Comparison of ENCODE assay signal across 8 mouse cellular contexts in the genomic region with DNA sequence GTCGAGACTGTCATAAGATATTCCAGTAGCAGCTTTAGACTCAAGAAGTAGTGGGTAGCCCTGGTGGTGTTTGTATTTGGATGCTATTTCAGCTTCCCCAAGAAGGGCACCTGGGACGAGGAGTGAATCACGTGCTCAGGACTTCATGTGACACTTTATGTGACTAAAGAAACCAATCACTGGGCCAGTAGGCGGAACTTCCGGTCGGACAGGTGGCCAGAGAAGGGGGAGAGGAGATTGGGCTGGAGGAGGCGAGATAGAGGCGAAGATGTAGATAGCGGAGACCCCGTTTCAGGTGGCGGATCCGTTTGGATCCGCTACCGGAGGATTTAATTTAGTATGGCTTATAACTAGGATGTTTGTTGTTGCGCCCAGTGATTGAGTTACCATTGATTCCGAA. TPM values are rescaled to one million over a fixed set of nuclear protein-coding genes. Genes with fewer than 3 reads are reported as not detected.
DNase-seq lines count a peak whose midpoint lies in the region; ATAC-seq and TF ChIP-seq lines count a peak whose summit lies in the region.

No protein-coding gene starts in this region.

- no peak for TF ChIP-seq CTCF in gastrocnemius, adult 2 months (IDR thresholded peaks at IDR 0.05)

- 22% methylated on average over 16 of the region's 16 CpGs for WGBS in limb, embryonic 11.5 days
- 17% methylated on average over 16 of the region's 16 CpGs for WGBS in midbrain, embryonic 11.5 days

- H3K27me3 ChIP-seq in erythroblast, embryonic 14.5 days (ENCODE audit: control insufficient read depth) = peaks cover 14% of the 10 kb centered on the region
- H3K27me3 ChIP-seq in limb, embryonic 11.5 days (ENCODE audit: control insufficient read depth, insufficient read depth, low read length) = no peaks in the 10 kb centered on the region
- H3K27me3 ChIP-seq in midbrain, embryonic 11.5 days (ENCODE audit: control insufficient read depth, insufficient read depth, low read length) = no peaks in the 10 kb centered on the region
- H3K27me3 ChIP-seq in splenic B cell, adult 2 months (ENCODE audit: control insufficient read depth, insufficient read depth, low read length, poor library complexity, severe bottlenecking) = no peaks in the 10 kb centered on the region

- no peak for ATAC-seq in erythroblast, adult 5-6 weeks (replicated peaks; ENCODE audit: low FRiP score, poor library complexity, severe bottlenecking)
- ATAC-seq in limb, embryonic 11.5 days (ENCODE audit: insufficient number of reproducible peaks, low FRiP score, low TSS enrichment, low read depth) = no peak
- ATAC-seq in midbrain, embryonic 11.5 days (ENCODE audit: low FRiP score) = peak; percentile 78

- intact Hi-C loops in gastrocnemius, adult 2 months (cut with DNase I) = no loop called here

- peak overlapping the region; percentile 28; the same call in 1 of the 2 replicates for H3K9ac ChIP-seq in limb, embryonic 11.5 days (ENCODE audit: low read length)
- peak overlapping the region; percentile 44 for H3K9ac ChIP-seq in midbrain, embryonic 11.5 days (ENCODE audit: low read length)

- H3K36me3 ChIP-seq in erythroblast, embryonic 14.5 days (ENCODE audit: control insufficient read depth) = no peaks in the 10 kb centered on the region
- H3K36me3 ChIP-seq in limb, embryonic 11.5 days (ENCODE audit: control insufficient read depth, insufficient read depth, low read length) = no peaks in the 10 kb centered on the region
- H3K36me3 ChIP-seq in midbrain, embryonic 11.5 days (ENCODE audit: control insufficient read depth, insufficient read depth, low read length) = no peaks in the 10 kb centered on the region
- H3K36me3 ChIP-seq in splenic B cell, adult 2 months (ENCODE audit: control insufficient read depth, insufficient read depth, low read length, poor library complexity, severe bottlenecking) = no peaks in the 10 kb centered on the region

- H3K4me3 ChIP-seq in erythroblast, embryonic 14.5 days (replicated peaks) = peak overlapping the region; percentile 56
- H3K4me3 ChIP-seq in gastrocnemius, adult 2 months = peak overlapping the region; percentile 81
- peak overlapping the region; percentile 42 for H3K4me3 ChIP-seq in limb, embryonic 11.5 days (ENCODE audit: low read depth, low read length)
- peak overlapping the region; percentile 36 for H3K4me3 ChIP-seq in midbrain, embryonic 11.5 days (ENCODE audit: low read depth, low read length)

- H3K9me3 ChIP-seq in erythroblast, embryonic 14.5 days (ENCODE audit: control insufficient read depth, low read length) = no peaks in the 10 kb centered on the region
- H3K9me3 ChIP-seq in limb, embryonic 11.5 days (ENCODE audit: control insufficient read depth, low read length) = no peaks in the 10 kb centered on the region
- no peaks in the 10 kb centered on the region for H3K9me3 ChIP-seq in midbrain, embryonic 11.5 days (ENCODE audit: control insufficient read depth, low read length)

- peak; percentile 60 for DNase-seq in cerebellum, adult 8-10 months
- DNase-seq in gastrocnemius, adult 2 months = peak; percentile 88
- peak; percentile 82 for DNase-seq in hindlimb bud, embryonic 11.5 days (ENCODE audit: extremely low spot score, low read depth, low spot score)
- DNase-seq in limb, embryonic 11.5 days (ENCODE audit: low spot score) = peak; percentile 83
- peak; percentile 92 for DNase-seq in midbrain, embryonic 11.5 days (ENCODE audit: low spot score, missing footprints)
- DNase-seq in splenic B cell, adult 2 months (ENCODE audit: low read depth, low spot score) = peak; percentile 22

- peak overlapping the region; percentile 56 for H3K4me2 ChIP-seq in limb, embryonic 11.5 days (ENCODE audit: low read depth, severe bottlenecking)
- peak overlapping the region; percentile 52 for H3K4me2 ChIP-seq in midbrain, embryonic 11.5 days

- H3K27ac ChIP-seq in gastrocnemius, adult 2 months = peak overlapping the region; percentile 80
- H3K27ac ChIP-seq in limb, embryonic 11.5 days (replicated peaks; ENCODE audit: low read depth, low read length) = no peak overlapping the region
- no peak overlapping the region for H3K27ac ChIP-seq in midbrain, embryonic 11.5 days (ENCODE audit: low read depth, low read length)

- peaks cover 4% of the 10 kb centered on the region for H3K4me1 ChIP-seq in erythroblast, embryonic 14.5 days (ENCODE audit: control insufficient read depth)
- no peaks in the 10 kb centered on the region for H3K4me1 ChIP-seq in limb, embryonic 11.5 days (ENCODE audit: control insufficient read depth, insufficient read depth, low read length)
- H3K4me1 ChIP-seq in midbrain, embryonic 11.5 days (ENCODE audit: control insufficient read depth, insufficient read depth, low read length) = no peaks in the 10 kb centered on the region

RNA-seq across cellular contexts. Expression of a gene that starts 8.1 kb away (rescaled TPM):
- not detected in 2 replicates for polyA plus RNA-seq in erythroblast, embryonic 14.5 days (2012)
- not detected in 2 replicates for total RNA-seq in erythroblast, adult 5-6 weeks (2015; ENCODE audit: low replicate concordance)
- total RNA-seq in erythroblast, adult 5-6 weeks (2017; ENCODE audit: low replicate concordance) = not detected in 2 replicates
- total RNA-seq in gastrocnemius, adult 2 months (2021) = 1 to 10 TPM; 3.4 to 3.8 TPM
- 105 and 106 TPM in 2 replicates for polyA plus RNA-seq in limb, embryonic 11.5 days (2014; fragmentation: Nextera tagmentation; extraction: Ambion mirVana)
- 9.9 and 11.5 TPM in 2 replicates for polyA plus RNA-seq in midbrain, embryonic 11.5 days (2014; fragmentation: Nextera tagmentation; extraction: Ambion mirVana)

RNA-seq across cellular contexts. Expression of a gene that starts 26.2 kb away (rescaled TPM):
- 0.47 and 0.58 TPM in 2 replicates for polyA plus RNA-seq in erythroblast, embryonic 14.5 days (2012)
- total RNA-seq in erythroblast, adult 5-6 weeks (2015; ENCODE audit: low replicate concordance) = 17.1 and 22.6 TPM in 2 replicates
- total RNA-seq in erythroblast, adult 5-6 weeks (2017; ENCODE audit: low replicate concordance) = 6.7 and 7.2 TPM in 2 replicates
- 1 to 10 TPM in 1 of 2 experiments, under 1 TPM in 1; 0.64 to 1.1 TPM for total RNA-seq in gastrocnemius, adult 2 months (2021)
- polyA plus RNA-seq in limb, embryonic 11.5 days (2014; fragmentation: Nextera tagmentation; extraction: Ambion mirVana) = 26.3 and 30.8 TPM in 2 replicates
- polyA plus RNA-seq in midbrain, embryonic 11.5 days (2014; fragmentation: Nextera tagmentation; extraction: Ambion mirVana) = 4.0 and 4.5 TPM in 2 replicates

RNA-seq across cellular contexts. Expression of a gene that starts 31.0 kb away (rescaled TPM):
- polyA plus RNA-seq in erythroblast, embryonic 14.5 days (2012) = 0.02 TPM in 1 of 2 replicates, not detected in the other
- not detected in 2 replicates for total RNA-seq in erythroblast, adult 5-6 weeks (2015; ENCODE audit: low replicate concordance)
- not detected in 2 replicates for total RNA-seq in erythroblast, adult 5-6 weeks (2017; ENCODE audit: low replicate concordance)
- total RNA-seq in gastrocnemius, adult 2 months (2021) = 10 to 100 TPM in 1 of 2 experiments, 1 to 10 TPM in 1; 6.8 to 10.1 TPM
- polyA plus RNA-seq in limb, embryonic 11.5 days (2014; fragmentation: Nextera tagmentation; extraction: Ambion mirVana) = 13.2 and 15.0 TPM in 2 replicates
- polyA plus RNA-seq in midbrain, embryonic 11.5 days (2014; fragmentation: Nextera tagmentation; extraction: Ambion mirVana) = 4.9 and 5.8 TPM in 2 replicates

RNA-seq across cellular contexts. Expression of a gene that starts 38.9 kb away (rescaled TPM):
- 0.01 and 0.02 TPM in 2 replicates for polyA plus RNA-seq in erythroblast, embryonic 14.5 days (2012)
- 0.38 and 0.84 TPM in 2 replicates for total RNA-seq in erythroblast, adult 5-6 weeks (2015; ENCODE audit: low replicate concordance)
- total RNA-seq in erythroblast, adult 5-6 weeks (2017; ENCODE audit: low replicate concordance) = 0.42 and 0.77 TPM in 2 replicates
- 1 to 10 TPM; 1.6 to 2.0 TPM for total RNA-seq in gastrocnemius, adult 2 months (2021)
- polyA plus RNA-seq in limb, embryonic 11.5 days (2014; fragmentation: Nextera tagmentation; extraction: Ambion mirVana) = 21.6 and 24.7 TPM in 2 replicates
- 10.7 and 12.0 TPM in 2 replicates for polyA plus RNA-seq in midbrain, embryonic 11.5 days (2014; fragmentation: Nextera tagmentation; extraction: Ambion mirVana)

RNA-seq across cellular contexts. Expression of a gene that starts 49.1 kb away (rescaled TPM):
- 0.08 and 0.13 TPM in 2 replicates for polyA plus RNA-seq in erythroblast, embryonic 14.5 days (2012)
- total RNA-seq in erythroblast, adult 5-6 weeks (2015; ENCODE audit: low replicate concordance) = 6.3 and 14.8 TPM in 2 replicates
- 9.3 and 21.8 TPM in 2 replicates for total RNA-seq in erythroblast, adult 5-6 weeks (2017; ENCODE audit: low replicate concordance)
- total RNA-seq in gastrocnemius, adult 2 months (2021) = under 1 TPM in 1 of 2 experiments, not detected in 1; 0.18 TPM
- polyA plus RNA-seq in limb, embryonic 11.5 days (2014; fragmentation: Nextera tagmentation; extraction: Ambion mirVana) = 0.17 TPM in 1 of 2 replicates, not detected in the other
- not detected in 2 replicates for polyA plus RNA-seq in midbrain, embryonic 11.5 days (2014; fragmentation: Nextera tagmentation; extraction: Ambion mirVana)

Comparison
In these comparisons a context has a peak if more than half of its experiments do, and no peak if none do; other contexts are left out.
1. DNase-seq: peak in every context shown above with its lines; median percentile 92 in midbrain, embryonic 11.5 days; 88 in gastrocnemius, adult 2 months; 83 in limb, embryonic 11.5 days; 82 in hindlimb bud, embryonic 11.5 days; 60 in cerebellum, adult 8-10 months; 22 in splenic B cell, adult 2 months.
2. RNA of a gene that starts 8.1 kb away (polyA plus RNA-seq): 105 to 106 TPM in limb, embryonic 11.5 days and 9.9 to 11.5 TPM in midbrain, embryonic 11.5 days; not detected in erythroblast, embryonic 14.5 days; every median in the first group is over 10 times any median in the second.
3. Peak in every context shown above with its lines, with median percentiles within 50 percentile points of each other: H3K4me3 ChIP-seq.